Mouse (Mus musculus): Measurements from ENCODE around the gene Hoxa11.

- TF ChIP-seq USF1 (IDR thresholded peaks at IDR 0.05; ENCODE audit: low read depth) (no peak), POLR2A (IDR thresholded peaks at IDR 0.05; ENCODE audit: insufficient read length, low read depth) (no peak), TCF3 (IDR thresholded peaks at IDR 0.05; ENCODE audit: insufficient read length, low read depth) (no peak), MYOG (IDR thresholded peaks at IDR 0.05; ENCODE audit: control insufficient read depth in 1 of 3, insufficient read depth in 1 of 3, insufficient read length in 2 of 3, low read depth in 2 of 3) (no peak), MAX (IDR thresholded peaks at IDR 0.05; ENCODE audit: low read depth) (no peak), POLR2AphosphoS2 (IDR thresholded peaks at IDR 0.05; ENCODE audit: insufficient read length, low read depth) (no peak), E2F4 (IDR thresholded peaks at IDR 0.05; ENCODE audit: insufficient read depth) (no peak), CEBPB (IDR thresholded peaks at IDR 0.05; ENCODE audit: insufficient read depth, poor library complexity, severe bottlenecking) (no peak), SRF (IDR thresholded peaks at IDR 0.05; ENCODE audit: control insufficient read depth, insufficient read length, low read depth) (no peak), MYOD1 (IDR thresholded peaks at IDR 0.05; ENCODE audit: control insufficient read depth in 1 of 3, insufficient read length in 2 of 3, low read depth in 2 of 3) (no peak), TCF12 (IDR thresholded peaks at IDR 0.05; ENCODE audit: insufficient read depth, poor library complexity, severe bottlenecking) (no peak), REST (IDR thresholded peaks at IDR 0.05; ENCODE audit: insufficient read depth, insufficient read length) (no peak)
These were observed 45.4 kb downstream of the Hoxa11 start for GRCm38 (mm10) chr6:52200073-52200750.

All from myocyte (in vitro differentiated cells).